Mouse (Mus musculus): ENCODE measurements around the gene Tnfrsf21. TPM values are rescaled to one million over a fixed set of nuclear protein-coding genes. Genes with fewer than 3 reads are reported as not detected.
A peak's percentile ranks its signal among the peaks of the same experiment; 100 is the strongest.

The Tnfrsf21 gene
- total RNA-seq, 2 experiments from 2014 or later, result 18.4 TPM

GRCm38 (mm10) chr17:43128908-43129533 is 112.7 kb downstream of the Tnfrsf21 start:
- no peak for DNase-seq (ENCODE audit: low spot score)

DNA sequence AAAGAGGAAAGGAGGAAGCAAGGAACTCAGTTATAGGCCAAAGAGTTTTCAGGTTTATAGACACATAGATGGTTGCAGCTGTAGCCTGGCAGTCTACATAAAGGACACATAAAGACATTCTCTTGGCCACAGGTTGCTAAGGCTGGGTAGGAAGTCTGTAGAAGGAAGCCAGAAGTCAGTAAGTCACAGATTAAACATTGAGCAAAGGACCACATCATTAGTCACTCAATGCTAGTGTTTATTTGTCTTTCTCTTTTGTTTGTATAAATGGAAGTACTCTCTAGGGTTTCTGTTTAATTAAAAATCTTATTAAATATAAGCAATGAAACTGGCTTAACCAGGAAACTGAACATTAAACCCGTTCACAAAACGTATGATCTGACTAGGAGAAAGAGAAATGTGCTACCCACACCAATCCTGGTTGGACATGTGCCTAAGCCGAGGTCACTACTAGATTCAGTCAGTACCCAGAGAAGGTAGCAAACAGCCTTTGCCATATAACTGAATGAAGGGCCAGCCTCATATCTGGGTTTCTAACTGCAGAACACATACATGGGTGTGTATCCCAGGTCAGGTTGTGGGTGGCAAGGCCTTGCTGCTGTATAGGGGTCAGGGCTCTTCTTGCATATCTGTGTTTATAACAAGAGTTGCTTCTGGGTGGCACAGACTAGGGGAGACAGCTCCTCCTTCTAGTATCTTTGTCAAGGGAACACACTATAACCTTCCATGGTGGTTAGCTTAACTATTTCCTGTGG is 113.9 kb downstream of the Tnfrsf21 start:
- no peak for DNase-seq (ENCODE audit: low spot score)

- no peak for DNase-seq (ENCODE audit: low spot score)
Measured at GRCm38 (mm10) chr17:43130870-43131264, 114.5 kb downstream of the Tnfrsf21 start.

GRCm38 (mm10) chr17:43132477-43132876 is 116.1 kb downstream of the Tnfrsf21 start:
- no peak for DNase-seq (ENCODE audit: low spot score)

DNA sequence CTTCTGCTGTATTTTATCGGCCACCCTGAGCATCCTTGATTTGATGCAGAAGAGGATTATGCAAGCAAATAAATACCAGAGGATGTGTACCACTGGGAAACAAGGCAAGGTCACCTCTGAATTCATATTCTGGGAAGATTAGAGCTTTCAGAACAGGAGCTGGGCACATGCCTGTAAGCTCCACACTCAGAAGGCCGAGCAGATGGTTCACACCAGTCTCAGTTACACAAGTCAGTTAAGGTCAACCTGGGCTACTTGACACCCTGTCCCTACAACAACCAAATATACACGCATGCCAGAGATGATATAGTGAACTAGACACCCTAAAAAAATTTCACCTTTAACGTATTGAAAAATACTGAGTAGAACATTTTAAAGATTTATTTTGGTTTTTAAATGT is 116.8 kb downstream of the Tnfrsf21 start:
- DNase-seq (ENCODE audit: low spot score), result peak; percentile 46

GRCm38 (mm10) chr17:43134991-43135390 is 118.6 kb downstream of the Tnfrsf21 start:
- no peak for DNase-seq (ENCODE audit: low spot score)

DNA sequence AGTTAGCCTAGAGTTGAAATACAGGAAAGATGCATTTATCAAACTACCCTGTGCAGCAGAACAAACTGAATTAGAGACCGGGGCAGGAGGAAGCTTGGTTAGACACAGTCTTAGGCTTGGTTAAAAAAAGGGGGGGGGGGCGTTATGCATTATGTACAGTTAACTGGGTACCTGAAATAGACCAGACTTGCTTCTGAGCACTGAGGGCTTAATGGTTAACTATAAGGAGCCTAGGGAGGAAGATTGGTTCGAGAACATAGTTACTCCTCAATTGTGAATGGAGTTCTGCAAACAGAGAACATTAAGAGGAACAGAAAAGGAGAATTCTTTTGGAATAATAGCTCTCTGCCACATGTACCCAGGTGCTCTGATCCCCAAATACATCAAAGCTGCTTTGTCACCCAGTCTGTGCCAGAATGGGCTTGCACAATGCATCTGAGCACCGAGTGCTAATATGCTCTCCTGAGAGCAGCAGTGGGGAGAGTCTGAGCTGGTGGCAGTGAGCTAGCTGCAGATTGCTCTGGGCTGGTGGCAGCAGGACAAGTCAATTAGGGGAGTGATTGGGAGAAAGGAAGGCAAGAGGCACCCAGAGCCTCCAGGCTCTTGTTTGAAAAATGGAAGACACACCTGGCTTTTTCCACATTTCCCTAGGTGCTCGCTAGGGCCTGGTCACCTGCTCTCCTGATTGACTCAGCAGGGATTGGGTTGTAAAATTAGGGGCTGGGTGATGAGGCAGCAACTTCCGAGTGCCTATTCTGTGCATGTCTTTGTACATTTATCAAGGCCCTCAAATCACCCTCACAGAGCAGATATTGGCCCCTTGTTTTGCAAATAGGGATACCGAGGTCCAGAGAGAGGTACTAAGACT is 119.3 kb downstream of the Tnfrsf21 start:
- no peak for DNase-seq (ENCODE audit: low spot score)

DNA sequence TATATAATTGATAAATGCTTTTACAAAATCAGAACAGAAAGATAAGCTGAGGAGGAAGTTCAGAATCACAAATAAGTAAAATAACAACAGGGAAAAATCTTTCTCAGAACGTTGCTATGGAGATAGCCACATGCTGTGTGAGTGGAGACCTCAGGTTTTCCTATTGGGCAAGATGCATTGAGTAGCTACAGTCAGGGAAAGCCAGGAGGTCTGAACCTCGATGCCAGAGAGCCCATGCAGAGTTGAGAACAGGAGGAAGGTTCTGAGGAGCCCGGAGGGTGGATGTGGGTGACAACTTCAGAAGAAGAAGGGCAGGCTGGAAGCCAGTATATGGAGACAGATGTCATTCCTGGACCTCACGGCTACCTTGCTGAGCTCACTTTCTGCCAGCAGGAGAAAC is 120.4 kb downstream of the Tnfrsf21 start:
- no peak for DNase-seq (ENCODE audit: low spot score)

- DNase-seq (ENCODE audit: low spot score), result no peak
Measured at GRCm38 (mm10) chr17:43137838-43138237, 121.5 kb downstream of the Tnfrsf21 start.

- no peak for DNase-seq (ENCODE audit: low spot score)
Measured at GRCm38 (mm10) chr17:43138356-43138755, 122.0 kb downstream of the Tnfrsf21 start.

Other genes with a start within 250 kb of the Tnfrsf21 start
- gene Cd2ap, start 139.9 kb upstream of the Tnfrsf21 start, total RNA-seq (2021), result 10 to 100 TPM; 10.1 to 10.4 TPM

All from gastrocnemius, adult 18-20 months (tissue).